Mouse (Mus musculus) activated CD4-positive, CD25-positive, alpha-beta regulatory T cell, adult 4 months (primary cell): Measurements from ENCODE around the gene B4galnt1. TPM values are rescaled to one million over a fixed set of nuclear protein-coding genes. Genes with fewer than 3 reads are reported as not detected.
"Not testable (repeated sequence)": the region's sequence is repeated elsewhere in the genome, so short reads cannot be mapped to it uniquely, and the experiment has no call there.

ENCODE experiments used
- ATAC-seq: one replicate; pipeline ENCODE4 v1.8.0; 2017
- polyA plus RNA-seq, 2 experiments: library from polyadenylated mRNA; unstranded; fragments of 100-300 nt; shearing (Covaris generic); gene quantifications; one replicate each; pipeline ENCODE4 v1.2.1; 2017

B4galnt1 gene
- polyA plus RNA-seq, 2 experiments from 2014 or later: 152 to 209 TPM

- no peak for ATAC-seq
These were observed 21.8 kb upstream of the B4galnt1 start for GRCm38 (mm10) chr10:127143228-127143627.

- ATAC-seq: no peak
These were observed 20.5 kb upstream of the B4galnt1 start for GRCm38 (mm10) chr10:127144536-127144935.

- ATAC-seq: no peak
These were observed 19.7 kb upstream of the B4galnt1 start for GRCm38 (mm10) chr10:127145303-127145702.

GRCm38 (mm10) chr10:127147135-127147534 is 17.9 kb upstream of the B4galnt1 start:
- ATAC-seq: no peak

GRCm38 (mm10) chr10:127150471-127150872 is 14.6 kb upstream of the B4galnt1 start:
- peak; percentile 81 for ATAC-seq

- not testable (repeated sequence) for ATAC-seq
These were observed 13.8 kb upstream of the B4galnt1 start for GRCm38 (mm10) chr10:127151233-127151632.

GRCm38 (mm10) chr10:127152556-127152955 is 12.5 kb upstream of the B4galnt1 start:
- ATAC-seq: not testable (repeated sequence)

- ATAC-seq: no peak
These were observed 11.7 kb upstream of the B4galnt1 start for GRCm38 (mm10) chr10:127153323-127153722.

- ATAC-seq: no peak
These were observed 10.8 kb upstream of the B4galnt1 start for GRCm38 (mm10) chr10:127154241-127154640.

- ATAC-seq: no peak
These were observed 10.4 kb upstream of the B4galnt1 start for GRCm38 (mm10) chr10:127154652-127155051.

GRCm38 (mm10) chr10:127156089-127156488 is 8.9 kb upstream of the B4galnt1 start:
- ATAC-seq: no peak

- ATAC-seq: no peak
These were observed 8.5 kb upstream of the B4galnt1 start for GRCm38 (mm10) chr10:127156511-127156910.

GRCm38 (mm10) chr10:127158471-127158870 is 6.6 kb upstream of the B4galnt1 start:
- no peak for ATAC-seq

GRCm38 (mm10) chr10:127160081-127160480 is 4.9 kb upstream of the B4galnt1 start:
- ATAC-seq: no peak

GRCm38 (mm10) chr10:127160728-127161127 is 4.3 kb upstream of the B4galnt1 start:
- no peak for ATAC-seq

GRCm38 (mm10) chr10:127162771-127163261 is 2.2 kb upstream of the B4galnt1 start:
- peak; percentile 72 for ATAC-seq

GRCm38 (mm10) chr10:127164190-127164589 is 835 bp upstream of the B4galnt1 start:
- no peak for ATAC-seq

- no peak for ATAC-seq
These were observed 279 bp downstream of the B4galnt1 start for GRCm38 (mm10) chr10:127165354-127165653.

GRCm38 (mm10) chr10:127165654-127166403 is 804 bp downstream of the B4galnt1 start:
- peak; percentile 36 for ATAC-seq

GRCm38 (mm10) chr10:127166404-127166715 is 1.3 kb downstream of the B4galnt1 start:
- no peak for ATAC-seq

- no peak for ATAC-seq
These were observed 2.0 kb downstream of the B4galnt1 start for GRCm38 (mm10) chr10:127166771-127167613.

- ATAC-seq: no peak
These were observed 2.7 kb downstream of the B4galnt1 start for GRCm38 (mm10) chr10:127167614-127168192.

GRCm38 (mm10) chr10:127170002-127170401 is 5.0 kb downstream of the B4galnt1 start:
- ATAC-seq: no peak
